Mouse (Mus musculus): ENCODE data around the gene Mut.

Gene Mut

GRCm38 (mm10) chr17:40934420-40935231 is at the start of gene Mut, which contains the start of gene Cenpq:
Gene Mut (plus strand): TSS chr17:40934685.
Gene Cenpq (minus strand): TSS chr17:40935047.
- DNase-seq, result peak; percentile 93 to 94

- no peak for DNase-seq
Observed at GRCm38 (mm10) chr17:40885155-40885554, 49.3 kb upstream of the Mut start.

- DNase-seq, result no peak
Observed at GRCm38 (mm10) chr17:40887849-40888536, 46.5 kb upstream of the Mut start.

GRCm38 (mm10) chr17:40896863-40897262 is 37.6 kb upstream of the Mut start:
- no peak for DNase-seq

GRCm38 (mm10) chr17:40899783-40900363 is 34.6 kb upstream of the Mut start:
- no peak for DNase-seq

GRCm38 (mm10) chr17:40903345-40903744 is 31.1 kb upstream of the Mut start:
- DNase-seq, result no peak

- DNase-seq, result no peak
Observed at GRCm38 (mm10) chr17:40904056-40904597, 30.4 kb upstream of the Mut start.

- DNase-seq, result no peak
Observed at GRCm38 (mm10) chr17:40904721-40905154, 29.7 kb upstream of the Mut start.

GRCm38 (mm10) chr17:40914250-40914649 is 20.2 kb upstream of the Mut start, which contains the start of gene Glyatl3:
Gene Glyatl3 (minus strand): TSS chr17:40914350.
- DNase-seq, result no peak

- no peak for DNase-seq
Observed at GRCm38 (mm10) chr17:40915499-40915898, 19.0 kb upstream of the Mut start.

- DNase-seq, result no peak
Observed at GRCm38 (mm10) chr17:40933985-40934384, 500 bp upstream of the Mut start.

- no peak for DNase-seq
Observed at GRCm38 (mm10) chr17:40948518-40948917, 14.0 kb downstream of the Mut start.

- DNase-seq, result no peak
Observed at GRCm38 (mm10) chr17:40977914-40978313, 43.4 kb downstream of the Mut start.

- DNase-seq, result no peak
Observed at GRCm38 (mm10) chr17:40992102-40992501, 57.6 kb downstream of the Mut start.
